Mouse (Mus musculus): ENCODE measurements around the gene Dag1. TPM values are rescaled to one million over a fixed set of nuclear protein-coding genes. Genes with fewer than 3 reads are reported as not detected.
A peak's percentile ranks its signal among the peaks of the same experiment; 100 is the strongest.
"Not testable (repeated sequence)": the region's sequence is repeated elsewhere in the genome, so short reads cannot be mapped to it uniquely, and the experiment has no call there.

Dag1 gene
- total RNA-seq (2021), result 100 to 1,000 TPM; 170 to 174 TPM
- long read RNA-seq, experiment 1, full-length matches to known transcripts, result 1 of 34 reads
- long read RNA-seq, experiment 1, partial matches to known transcripts, result 0 of 34 reads
- long read RNA-seq, experiment 1, other reads (novel, unspliced or antisense), result 33 of 34 reads
- long read RNA-seq, experiment 2, full-length matches to known transcripts, result 1 of 39 reads
- long read RNA-seq, experiment 2, partial matches to known transcripts, result 0 of 39 reads
- long read RNA-seq, experiment 2, other reads (novel, unspliced or antisense), result 38 of 39 reads

DNA sequence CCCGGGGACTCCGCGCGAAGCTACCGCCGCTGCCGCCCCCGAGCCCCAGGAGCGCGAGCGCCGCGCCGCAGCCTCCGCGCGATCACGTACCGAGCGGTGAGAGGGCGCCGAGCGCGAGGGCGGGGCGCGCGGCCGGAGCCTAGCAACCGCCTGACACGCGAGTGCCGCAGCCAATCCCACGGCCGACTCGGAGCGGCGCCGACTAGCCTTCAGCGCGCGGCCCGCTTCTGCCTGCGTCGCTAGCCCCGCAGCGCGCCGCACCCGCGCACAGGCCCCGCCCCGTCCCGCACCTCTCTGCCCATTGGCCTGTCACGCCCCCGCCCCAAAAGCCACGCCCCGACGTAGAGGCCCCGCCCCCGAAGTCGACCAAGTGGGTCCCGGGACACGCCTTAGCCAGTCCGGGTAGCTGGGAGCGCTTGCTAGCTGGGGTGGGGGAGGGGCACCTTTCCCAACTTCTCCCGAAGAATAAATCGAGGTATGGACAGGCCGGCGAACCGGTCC lies at the start of gene Dag1:
Dag1 (minus strand) TSS at position 269 of the 501 bp plus-strand sequence.
- DNase-seq, result peak; percentile 98 to 100
- intact Hi-C loops (cut with DNase I), result loop anchor here (5.0 kb wide), 1 partner anchor 46 kb away; no protein-coding TSS in a partner anchor

- DNase-seq, result no peak
- intact Hi-C loops (cut with DNase I), result no loop called here
Measured at GRCm38 (mm10) chr9:108308141-108308540, 44.4 kb upstream of the Dag1 start.

DNA sequence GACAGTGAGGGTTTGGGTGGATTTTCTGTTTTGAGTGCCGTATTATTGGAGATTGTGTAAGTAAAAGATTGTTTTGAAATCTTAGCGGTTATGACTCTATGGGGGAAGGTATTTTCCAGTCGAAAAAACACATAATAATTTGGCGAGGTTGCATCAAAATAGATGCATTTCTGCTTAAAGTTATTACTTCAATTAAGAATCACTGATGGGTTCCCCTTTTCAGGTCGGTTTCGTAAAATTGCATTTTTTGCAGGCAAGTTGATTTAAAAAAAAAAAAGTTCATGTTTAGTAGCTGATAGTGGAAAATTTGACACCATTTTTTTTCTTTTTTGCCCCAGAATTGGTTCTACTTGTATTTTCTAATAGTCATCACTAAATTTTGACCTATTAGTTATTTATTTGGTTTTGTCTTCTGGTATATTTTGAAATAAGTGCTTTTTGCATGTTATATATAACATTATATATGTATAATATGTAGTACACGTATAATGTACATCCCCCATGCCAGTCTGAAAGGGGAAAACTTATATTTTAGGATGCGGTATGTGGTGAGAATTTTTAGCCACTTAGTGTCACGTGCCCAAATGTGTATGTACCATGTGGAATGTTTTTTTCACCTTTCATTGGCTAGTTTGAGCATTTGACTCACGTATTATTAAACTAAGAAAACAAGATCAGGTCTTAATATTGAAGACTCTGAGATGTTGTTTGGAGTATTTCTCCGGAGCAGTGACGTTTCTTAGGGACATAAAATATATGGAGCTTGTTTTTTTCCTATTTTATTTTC lies 43.5 kb upstream of the Dag1 start:
- intact Hi-C loops (cut with DNase I), result no loop called here
- no peak for DNase-seq

DNA sequence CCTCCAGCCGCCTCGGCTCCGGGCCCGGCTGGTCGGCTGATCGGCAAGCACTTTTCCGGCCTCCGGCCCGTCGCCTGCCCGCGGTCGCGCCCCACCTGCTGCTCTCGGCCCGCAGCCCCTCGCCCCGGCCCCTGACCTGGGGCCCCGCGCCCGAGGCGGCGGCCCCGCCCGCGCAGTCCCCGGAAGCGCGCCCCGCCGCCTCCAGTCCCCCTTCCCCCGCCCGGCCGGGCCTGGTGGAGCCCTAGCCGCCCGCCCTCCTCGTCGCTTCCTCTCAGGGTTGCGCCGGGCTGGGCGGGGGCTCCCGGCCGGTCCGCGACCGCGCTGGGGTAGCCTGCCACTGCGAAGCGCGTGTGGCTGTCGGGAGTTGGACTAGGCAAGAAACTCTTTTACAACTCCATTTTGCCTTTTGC lies 42.8 kb upstream of the Dag1 start:
- DNase-seq, result peak in 1 of 2 experiments; percentile 76
- intact Hi-C loops (cut with DNase I), result loop anchor here (1.0 kb wide), 1 partner anchor 41 kb away; the partner anchor contains the start of gene Usp4

GRCm38 (mm10) chr9:108305629-108306520 lies 42.1 kb upstream of the Dag1 start, which contains the start of the genes Rhoa and Tcta:
TSS of gene Rhoa (plus strand) at chr9:108306129.
TSS of gene Tcta (minus strand) at chr9:108306160.
- DNase-seq, result peak; percentile 97 to 98
- intact Hi-C loops (cut with DNase I), result loop anchor here (1.0 kb wide), 1 partner anchor 41 kb away; the partner anchor contains the start of gene Usp4

DNA sequence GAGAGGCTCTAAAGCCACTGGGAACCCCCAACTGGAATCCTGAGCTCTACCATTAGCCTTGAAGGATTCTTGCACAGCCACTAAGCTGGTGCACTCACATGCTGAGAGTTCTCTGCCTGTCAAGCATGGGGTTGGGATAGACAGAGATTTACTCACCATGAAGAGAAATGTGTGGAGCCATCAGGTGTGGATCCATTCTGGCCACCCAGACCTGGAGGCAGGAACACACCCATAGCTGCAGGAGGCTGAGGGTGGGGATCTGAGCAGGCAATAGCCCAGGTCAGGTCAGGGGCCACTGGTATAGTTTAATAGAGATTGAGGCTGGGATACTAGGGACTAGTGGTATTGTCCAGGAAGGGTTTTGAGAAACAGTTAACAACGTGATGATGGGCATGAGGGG lies 41.4 kb upstream of the Dag1 start:
- DNase-seq, result no peak
- intact Hi-C loops (cut with DNase I), result no loop called here

DNA sequence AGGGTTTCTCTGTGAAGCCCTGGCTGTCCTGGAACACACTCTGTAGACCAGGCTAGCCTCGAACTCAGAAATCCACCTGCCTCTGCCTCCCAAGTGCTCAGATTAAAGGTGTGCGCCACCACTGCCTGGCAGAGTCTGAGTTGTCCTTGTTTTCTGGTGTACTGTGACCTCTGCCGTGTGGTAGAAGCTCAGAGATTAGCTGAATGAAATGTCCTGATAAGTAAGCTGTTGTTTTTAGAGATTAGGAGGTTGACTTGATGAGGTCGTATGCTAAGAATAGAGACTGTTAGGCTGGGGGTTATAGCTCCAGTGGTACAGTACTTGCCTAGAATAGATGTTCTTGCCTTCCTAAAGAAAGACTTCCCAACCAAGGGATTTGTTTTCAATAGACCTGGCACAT lies 41.0 kb upstream of the Dag1 start:
- no peak for DNase-seq
- intact Hi-C loops (cut with DNase I), result loop anchor here (5.0 kb wide), 1 partner anchor 113 kb away; no protein-coding TSS in a partner anchor

- intact Hi-C loops (cut with DNase I), result loop anchor here (5.0 kb wide), 1 partner anchor 115 kb away; no protein-coding TSS in a partner anchor
- no peak for DNase-seq
Measured at GRCm38 (mm10) chr9:108301853-108302252, 38.1 kb upstream of the Dag1 start.

DNA sequence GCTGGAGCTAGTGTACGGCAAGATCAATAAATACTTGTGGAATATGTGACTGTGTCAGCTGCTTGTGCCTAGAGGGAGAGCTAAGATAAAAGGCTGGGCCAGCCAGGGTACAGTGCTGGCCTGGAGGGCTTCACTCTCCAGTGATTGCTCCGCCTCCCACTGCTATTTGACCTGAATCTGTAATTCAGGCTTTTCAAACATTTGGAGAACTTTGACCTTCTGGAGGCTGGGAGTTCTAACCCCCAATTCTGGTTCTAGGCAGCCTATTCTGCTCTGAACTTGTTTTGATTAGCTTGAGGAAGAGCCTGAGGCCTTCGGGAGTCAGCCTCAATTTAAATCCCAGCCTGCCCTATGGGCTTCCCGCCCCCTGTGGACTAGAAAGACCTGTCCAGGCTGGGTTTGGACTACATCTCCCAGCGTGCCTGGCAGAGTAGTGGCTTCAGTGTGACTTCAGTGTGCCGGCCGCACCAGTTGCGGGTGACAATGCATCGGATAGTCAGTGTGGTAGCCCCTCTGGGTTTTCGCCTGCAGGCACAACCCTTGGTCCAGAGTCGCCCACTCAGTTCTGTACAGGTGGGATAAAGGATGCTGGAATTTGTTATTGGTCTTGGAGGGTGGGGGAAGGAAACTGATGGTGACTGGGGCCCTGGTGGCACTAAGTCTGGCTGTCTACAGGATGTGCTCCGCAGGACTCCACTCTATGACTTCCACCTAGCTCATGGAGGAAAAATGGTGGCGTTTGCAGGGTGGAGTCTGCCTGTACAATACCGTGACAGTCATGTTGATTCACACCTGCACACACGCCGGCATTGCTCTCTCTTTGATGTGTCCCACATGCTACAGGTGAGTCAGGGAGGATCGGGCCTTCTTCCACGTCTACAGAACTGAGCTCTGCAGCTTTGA lies 32.9 kb upstream of the Dag1 start, which contains the start of gene Amt:
Amt (plus strand) TSS at position 401 of the 903 bp plus-strand sequence.
- intact Hi-C loops (cut with DNase I), result no loop called here

GRCm38 (mm10) chr9:108290773-108291172 lies 27.0 kb upstream of the Dag1 start:
- intact Hi-C loops (cut with DNase I), result loop anchor here (5.0 kb wide), 1 partner anchor 198 kb away; the partner anchor contains the start of gene Apeh
- DNase-seq, result no peak

More for the DNA sequence above, 32.9 kb upstream of the Dag1 start, which contains the start of gene Amt:
- no peak for DNase-seq

- intact Hi-C loops (cut with DNase I), result loop anchor here (5.0 kb wide), 1 partner anchor 198 kb away; the partner anchor contains the start of gene Apeh
Measured at GRCm38 (mm10) chr9:108290016-108290750, 26.4 kb upstream of the Dag1 start, which contains the start of gene Nicn1. TSS of gene Nicn1 (plus strand) at chr9:108290429.

GRCm38 (mm10) chr9:108289347-108289746 lies 25.6 kb upstream of the Dag1 start:
- DNase-seq, result no peak
- intact Hi-C loops (cut with DNase I), result no loop called here

More at GRCm38 (mm10) chr9:108290016-108290750, 26.4 kb upstream of the Dag1 start, which contains the start of gene Nicn1:
- peak; percentile 75 to 83 for DNase-seq

DNA sequence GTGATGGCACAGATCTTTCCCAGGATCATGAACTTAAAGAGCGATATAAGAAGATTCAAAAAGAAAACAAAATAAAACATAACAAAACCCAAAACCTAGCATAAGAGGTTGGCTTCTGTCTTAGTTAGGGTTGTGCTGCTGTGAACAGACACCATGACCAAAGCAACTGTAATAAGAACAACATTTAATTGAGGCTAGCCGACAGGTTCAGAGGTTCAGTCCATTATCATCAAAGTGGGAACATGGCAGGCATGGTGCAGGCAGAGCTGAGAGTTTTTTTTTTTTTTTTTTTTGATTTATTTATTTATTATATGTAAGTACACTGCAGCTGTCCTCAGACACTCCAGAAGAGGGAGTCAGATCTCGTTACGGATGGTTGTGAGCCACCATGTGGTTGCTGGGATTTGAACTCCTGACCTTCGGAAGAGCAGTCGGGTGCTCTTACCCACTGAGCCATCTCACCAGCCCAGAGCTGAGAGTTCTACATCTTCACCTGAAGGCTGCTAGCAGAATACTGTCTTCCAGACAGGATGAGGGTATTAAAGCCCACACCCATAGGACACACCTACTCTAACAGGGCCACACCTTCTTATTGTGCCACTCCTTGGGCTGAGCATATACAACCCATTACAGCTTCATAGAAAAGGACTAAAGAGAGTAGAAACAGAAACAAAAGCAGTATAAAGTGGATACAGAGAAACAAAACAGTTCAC lies 23.9 kb upstream of the Dag1 start:
- intact Hi-C loops (cut with DNase I); DNase-seq: not testable (repeated sequence)

DNA sequence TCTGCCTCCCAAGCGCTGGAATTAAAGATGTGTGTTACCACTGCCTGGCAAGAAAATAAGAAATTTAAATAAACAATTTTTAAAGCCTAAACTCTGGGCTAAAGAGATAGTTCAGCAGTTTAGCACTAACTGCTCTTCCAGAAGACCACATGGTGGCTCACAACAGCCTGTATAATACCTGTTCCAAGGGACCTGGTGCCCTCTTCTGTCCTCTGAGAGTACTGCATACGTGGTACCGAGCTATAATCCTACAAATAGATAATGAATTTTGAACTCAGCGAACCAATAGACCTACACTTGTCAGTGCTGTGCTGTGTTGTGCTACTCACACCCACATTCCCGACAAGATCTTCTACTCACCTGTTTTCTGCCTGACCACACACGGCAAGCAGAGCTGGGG lies 20.7 kb upstream of the Dag1 start:
- intact Hi-C loops (cut with DNase I), result loop anchor here (2.0 kb wide), 2 partner anchors 82 to 128 kb away; no protein-coding TSS in a partner anchor
- peak; percentile 43 to 66 for DNase-seq

DNA sequence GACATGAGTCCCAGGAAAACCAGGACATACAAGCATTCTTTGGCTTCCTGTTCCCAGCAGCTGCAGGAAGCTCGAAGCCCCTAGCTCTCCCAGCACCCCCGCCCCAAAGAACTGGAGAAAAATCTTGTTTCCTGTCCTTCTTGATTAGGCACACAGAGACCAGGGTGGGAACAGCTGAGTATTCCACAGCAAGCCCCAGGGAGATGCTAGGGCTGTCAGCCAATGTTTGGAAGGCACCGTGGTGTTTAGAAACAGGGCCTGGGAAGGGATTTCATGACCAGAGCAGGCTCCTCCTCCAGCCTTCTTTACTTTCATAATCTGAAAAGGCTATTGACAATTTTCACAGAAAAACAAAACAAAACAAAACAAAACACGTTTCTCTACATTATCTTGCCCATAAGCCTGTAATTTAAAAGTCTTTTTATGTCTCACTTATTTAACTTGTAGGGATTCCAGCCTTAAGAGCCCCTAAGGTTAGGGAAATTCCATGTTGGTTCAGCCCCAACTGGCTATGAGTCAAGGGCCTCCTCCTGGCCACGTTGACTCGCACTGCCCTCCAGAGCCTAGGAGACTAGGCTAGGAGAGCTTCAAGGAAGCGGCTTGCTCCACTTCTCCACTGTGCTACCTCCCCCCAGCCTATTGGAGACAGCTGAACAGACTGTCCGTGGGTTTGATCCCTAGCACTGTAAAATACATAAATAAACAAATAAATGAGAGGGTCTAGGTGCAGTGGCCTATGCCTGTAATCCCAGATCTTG lies 16.5 kb upstream of the Dag1 start:
- intact Hi-C loops (cut with DNase I), result loop anchor here (2.0 kb wide), 1 partner anchor 183 kb away; no protein-coding TSS in a partner anchor
- DNase-seq, result peak; percentile 85 to 90
